Mouse (Mus musculus) bone marrow, adult 2 months (tissue): ENCODE results near the gene Spatc1l.

Source experiments
- CTCF ChIP-seq: fragments of 200-500 bp; IDR thresholded peaks from 2 replicates; pipeline ENCODE4 v1.5.1; 2011; ENCODE audit warnings: low read length, control low read depth; ENCODE audit not compliant: control insufficient read depth, insufficient read depth
- POLR2A ChIP-seq: fragments of 200-500 bp; IDR thresholded peaks from 2 replicates; pipeline ENCODE4 v1.6.1; 2011; ENCODE audit warnings: low read depth, mild to moderate bottlenecking, control low read depth, low read length, borderline replicate concordance; ENCODE audit not compliant: control insufficient read depth

GRCm38 (mm10) chr10:76575374-76575773 is 13.3 kb downstream of the Spatc1l start, which contains the start of gene Ftcd:
- TF ChIP-seq POLR2A, result no peak
- TF ChIP-seq CTCF, result no peak
